Mouse (Mus musculus) embryonic fibroblast, embryonic 13.5 days (primary cell): ENCODE data around the gene Gzmd.

Experiments used
- CTCF ChIP-seq: IDR thresholded peaks from 2 replicates; pipeline ENCODE4 v1.5.1; 2011; ENCODE audit warnings: mild to moderate bottlenecking, control low read depth, low read length, moderate library complexity, borderline replicate concordance; ENCODE audit not compliant: insufficient read depth
- POLR2A ChIP-seq: IDR thresholded peaks from 2 replicates; pipeline ENCODE4 v1.6.1; 2011; ENCODE audit warnings: low read depth, mild to moderate bottlenecking, control low read depth, low read length, moderate library complexity

DNA sequence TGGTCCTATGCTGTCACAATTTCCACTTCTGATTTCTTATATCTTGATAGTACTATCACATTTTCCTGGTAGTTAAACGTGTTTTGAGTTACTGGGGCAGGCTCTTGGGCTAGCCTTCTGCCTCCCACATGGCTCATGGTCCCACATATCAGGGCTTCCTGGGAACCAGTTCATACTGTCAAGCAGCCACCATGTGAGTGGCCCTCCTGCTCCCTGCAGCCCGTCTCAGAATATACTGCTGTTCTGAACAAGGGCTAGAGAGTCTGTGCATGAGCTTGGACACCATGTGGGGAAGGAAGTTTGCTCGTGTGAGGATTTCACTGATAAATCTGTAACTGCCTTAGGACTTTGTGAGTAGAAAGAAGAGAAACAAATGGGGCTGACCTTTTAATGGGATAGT lies 45.7 kb downstream of the Gzmd start:
- TF ChIP-seq CTCF (no peak), POLR2A (no peak)
